Mouse (Mus musculus) C2C12 (cell line): ENCODE data around the gene Gm8439. TPM values are rescaled to one million over a fixed set of nuclear protein-coding genes. Genes with fewer than 3 reads are reported as not detected.

Source experiments
- H3K27me3 ChIP-seq: one replicate; pipeline ENCODE4 v1.6.1; 2011; ENCODE audit not compliant: control insufficient read depth, insufficient read depth, insufficient read length
- H3K36me3 ChIP-seq: one replicate; pipeline ENCODE4 v1.6.1; 2011; ENCODE audit not compliant: control insufficient read depth, insufficient read depth
- H3K4me3 ChIP-seq: one replicate; pipeline ENCODE4 v1.5.1; 2011; ENCODE audit warnings: mild to moderate bottlenecking, control low read depth; ENCODE audit not compliant: poor library complexity, insufficient read depth, severe bottlenecking
- H3K79me2 ChIP-seq: one replicate; pipeline ENCODE4 v1.6.1; 2011; ENCODE audit not compliant: control insufficient read depth, insufficient read depth
- H3K79me3 ChIP-seq: one replicate; pipeline ENCODE4 v1.6.1; 2011; ENCODE audit warnings: low read depth, control low read depth
- H3ac ChIP-seq: one replicate; pipeline ENCODE3; 2011; ENCODE audit warnings: low read depth; ENCODE audit not compliant: control insufficient read depth, insufficient read length
- CEBPB ChIP-seq: IDR thresholded peaks from one replicate; pipeline ENCODE4 v1.6.1; 2011; ENCODE audit warnings: low read depth, mild to moderate bottlenecking, control low read depth, moderate library complexity
- CTCF ChIP-seq: IDR thresholded peaks from one replicate; pipeline ENCODE4 v1.5.1; 2011; ENCODE audit not compliant: control insufficient read depth, insufficient read depth, insufficient read length
- FOSL1 ChIP-seq: IDR thresholded peaks from one replicate; pipeline ENCODE4 v1.8.0; 2011; ENCODE audit warnings: mild to moderate bottlenecking, low read length; ENCODE audit not compliant: poor library complexity, insufficient read depth, severe bottlenecking
- MAX ChIP-seq: IDR thresholded peaks from one replicate; pipeline ENCODE4 v1.6.1; 2011; ENCODE audit warnings: mild to moderate bottlenecking, control low read depth
- MYOD1 ChIP-seq: IDR thresholded peaks from one replicate; pipeline ENCODE4 v1.6.1; 2011; ENCODE audit warnings: low read depth; ENCODE audit not compliant: control insufficient read depth, insufficient read length
- MYOG ChIP-seq: IDR thresholded peaks from one replicate; pipeline ENCODE4 v1.6.1; 2011; ENCODE audit not compliant: control insufficient read depth, insufficient read length; ENCODE audit errors: extremely low read depth
- USF1 ChIP-seq: IDR thresholded peaks from one replicate; pipeline ENCODE4 v1.6.1; 2011; ENCODE audit warnings: low read depth, mild to moderate bottlenecking, control low read depth, moderate library complexity
- polyA plus RNA-seq: library from polyadenylated mRNA; unstranded; fragments of >200 nt; fragmentation: generic; extraction: Trizol; gene quantifications from one replicate; pipeline ENCODE4 v1.2.1, GENCODE M21; 2012; ENCODE audit warnings: missing spikeins

Gene Gm8439
- polyA plus RNA-seq, 1 experiment: not detected

- no peak for TF ChIP-seq FOSL1
- TF ChIP-seq CTCF: no peak
- TF ChIP-seq MYOG: no peak
- TF ChIP-seq USF1: no peak
- TF ChIP-seq MYOD1: no peak
- TF ChIP-seq CEBPB: no peak
- TF ChIP-seq MAX: peak; percentile 76
- H3K4me3 ChIP-seq: peak within 1 kb of the TSS; percentile 62
- peaks cover 29% of the 10 kb centered on the region for H3K36me3 ChIP-seq
- no peaks in the 10 kb centered on the region for H3K27me3 ChIP-seq
- peak within 1 kb of the TSS; percentile 77 for H3ac ChIP-seq
- peaks cover 52% of the 10 kb centered on the region for H3K79me2 ChIP-seq
- H3K79me3 ChIP-seq: peaks cover 49% of the 10 kb centered on the region
These were observed 18.8 kb upstream of the Gm8439 start, which contains the start of gene Ctps for GRCm38 (mm10) chr4:120569486-120570437. Gene Ctps, minus strand, starts transcription at chr4:120570276.

- peaks cover 21% of the 10 kb centered on the region for H3K36me3 ChIP-seq
- H3K27me3 ChIP-seq: no peaks in the 10 kb centered on the region
- peak overlapping the region; percentile 77 for H3ac ChIP-seq
- TF ChIP-seq FOSL1 (no peak), MAX (no peak), MYOD1 (no peak), USF1 (no peak), MYOG (no peak), CEBPB (no peak), CTCF (no peak)
- H3K79me3 ChIP-seq: peaks cover 41% of the 10 kb centered on the region
- peaks cover 44% of the 10 kb centered on the region for H3K79me2 ChIP-seq
- H3K4me3 ChIP-seq: peak overlapping the region; percentile 62
These were observed 18.0 kb upstream of the Gm8439 start for GRCm38 (mm10) chr4:120570438-120571069.

GRCm38 (mm10) chr4:120571070-120571464 is 17.5 kb upstream of the Gm8439 start:
- peaks cover 36% of the 10 kb centered on the region for H3K79me3 ChIP-seq
- H3K4me3 ChIP-seq: no peak overlapping the region
- no peaks in the 10 kb centered on the region for H3K27me3 ChIP-seq
- peaks cover 39% of the 10 kb centered on the region for H3K79me2 ChIP-seq
- H3K36me3 ChIP-seq: peaks cover 16% of the 10 kb centered on the region
- no peak overlapping the region for H3ac ChIP-seq
- TF ChIP-seq MYOG: no peak
- TF ChIP-seq FOSL1: no peak
- TF ChIP-seq MAX: peak; percentile 70

GRCm38 (mm10) chr4:120571691-120572090 is 16.9 kb upstream of the Gm8439 start:
- Histone ChIP-seq H3K27me3 (no peaks in the 10 kb centered on the region), H3K79me2 (peaks cover 33% of the 10 kb centered on the region), H3K79me3 (peaks cover 30% of the 10 kb centered on the region), H3ac (no peak overlapping the region), H3K4me3 (no peak overlapping the region), H3K36me3 (peaks cover 10% of the 10 kb centered on the region)
- no peak for TF ChIP-seq USF1
- no peak for TF ChIP-seq CEBPB
- no peak for TF ChIP-seq MAX
- no peak for TF ChIP-seq MYOG
- TF ChIP-seq CTCF: no peak
- TF ChIP-seq FOSL1: no peak

GRCm38 (mm10) chr4:120580894-120581293 is 7.7 kb upstream of the Gm8439 start:
- no peak overlapping the region for H3ac ChIP-seq
- no peaks in the 10 kb centered on the region for H3K79me3 ChIP-seq
- H3K79me2 ChIP-seq: no peaks in the 10 kb centered on the region
- no peak for TF ChIP-seq USF1
- no peak for TF ChIP-seq CEBPB
- TF ChIP-seq MYOD1: no peak
- TF ChIP-seq CTCF: no peak
- no peak for TF ChIP-seq FOSL1
- no peak for TF ChIP-seq MYOG
- TF ChIP-seq MAX: no peak
- peaks cover 23% of the 10 kb centered on the region for H3K27me3 ChIP-seq
- no peaks in the 10 kb centered on the region for H3K36me3 ChIP-seq
- H3K4me3 ChIP-seq: no peak overlapping the region
